Mouse (Mus musculus) liver, embryonic 16.5 days (tissue): Measurements from ENCODE around the gene Fam186a. TPM values are rescaled to one million over a fixed set of nuclear protein-coding genes. Genes with fewer than 3 reads are reported as not detected.
A peak's percentile ranks its signal among the peaks of the same experiment; 100 is the strongest.
"Not testable (repeated sequence)": the region's sequence is repeated elsewhere in the genome, so short reads cannot be mapped to it uniquely, and the experiment has no call there.

ENCODE experiments used
- ATAC-seq: fragments of 200-750 bp; cut with Nextera tagmentation; 2 replicates; pipeline ENCODE4 v1.8.0; 2017; ENCODE audit warnings: low read depth, mild to moderate bottlenecking, moderate number of reproducible peaks, moderate library complexity
- H3K27ac ChIP-seq: fragments of 300-500 bp; sonication (generic); 2 replicates; pipeline ENCODE4 v1.5.1; 2014; ENCODE audit warnings: mild to moderate bottlenecking, low read length
- H3K27me3 ChIP-seq: fragments of 300-500 bp; sonication (generic); 2 replicates; pipeline ENCODE4 v1.6.1; 2014; ENCODE audit warnings: low read depth, low read length, mixed read lengths; ENCODE audit not compliant: control insufficient read depth, insufficient read depth
- H3K36me3 ChIP-seq: fragments of 300-500 bp; sonication (generic); 2 replicates; pipeline ENCODE4 v1.6.1; 2014; ENCODE audit warnings: mild to moderate bottlenecking; ENCODE audit not compliant: control insufficient read depth, insufficient read depth
- H3K4me1 ChIP-seq: fragments of 300-500 bp; sonication (generic); 2 replicates; pipeline ENCODE4 v1.6.1; 2014; ENCODE audit warnings: low read depth, low read length, mixed read lengths; ENCODE audit not compliant: control insufficient read depth
- H3K4me2 ChIP-seq: fragments of 300-500 bp; sonication (generic); 2 replicates; pipeline ENCODE4 v1.6.1; 2014; ENCODE audit warnings: low read depth, low read length, mixed read lengths
- H3K4me3 ChIP-seq: fragments of 300-500 bp; sonication (generic); 2 replicates; pipeline ENCODE4 v1.5.1; 2014; ENCODE audit warnings: low read depth, mild to moderate bottlenecking, low read length
- H3K9ac ChIP-seq: fragments of 300-500 bp; sonication (generic); 2 replicates; pipeline ENCODE4 v1.6.1; 2014; ENCODE audit warnings: low read depth, low read length
- H3K9me3 ChIP-seq: fragments of 300-500 bp; sonication (generic); replicated peaks from 2 replicates; pipeline ENCODE4 v1.6.1; 2016; ENCODE audit warnings: low read length; ENCODE audit not compliant: control insufficient read depth
- WGBS: fragments of 180-500 bp; shearing (Covaris S2); extraction: QIAGEN DNeasy Blood & Tissue Kit; methylation state at CpG from one replicate; pipeline ENCODE4 v1.1.7; 2014; ENCODE audit not compliant: insufficient replicate concordance; 5-methylcytosine and 5-hydroxymethylcytosine counted together
- polyA plus RNA-seq: library from polyadenylated mRNA; unstranded; fragments of >200 nt; fragmentation: Nextera tagmentation; extraction: Ambion mirVana; gene quantifications from 2 replicates; pipeline ENCODE4 v1.2.1, GENCODE M21; 2015

Gene Fam186a
- polyA plus RNA-seq, 1 experiment from 2014 or later: not detected

DNA sequence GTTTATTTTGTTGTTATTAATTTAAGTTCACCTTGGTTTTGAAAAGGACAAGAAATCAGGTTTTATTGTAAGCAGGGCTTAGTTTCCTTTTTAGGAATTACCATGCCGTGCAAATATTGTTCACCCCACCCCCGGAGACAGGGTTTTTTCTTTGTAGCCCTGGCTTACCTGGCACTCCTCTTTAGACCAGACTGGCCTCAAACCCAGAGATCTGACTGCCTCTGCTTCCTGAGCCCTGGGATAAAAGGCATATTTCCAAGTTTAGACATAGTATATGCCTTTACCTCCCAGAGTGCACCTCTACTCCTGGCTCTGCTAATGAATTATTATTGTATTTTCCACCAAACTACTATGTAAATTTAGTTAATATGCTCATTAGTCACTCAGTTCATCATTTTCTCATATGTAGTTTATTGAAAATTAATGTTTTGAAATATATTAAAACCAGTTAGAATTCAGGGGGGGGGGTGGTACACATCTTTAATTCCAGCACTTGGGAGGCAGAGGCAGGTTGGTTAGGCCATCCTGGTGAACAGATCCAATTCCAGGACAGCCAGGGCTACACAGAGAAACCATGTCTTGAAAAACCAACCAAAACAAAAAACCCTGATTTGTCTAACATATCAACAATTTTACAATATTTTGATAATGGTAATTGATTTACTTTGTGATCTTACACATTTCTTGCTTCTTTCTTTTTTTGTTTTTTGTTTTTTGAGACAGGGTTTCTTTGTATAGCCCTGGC is 7.8 kb upstream of the Fam186a start:
- Histone ChIP-seq H3K36me3 (no peaks in the 10 kb centered on the region), H3K9me3 (no peaks in the 10 kb centered on the region), H3K27ac (no peak overlapping the region), H3K27me3 (no peaks in the 10 kb centered on the region), H3K9ac (no peak overlapping the region), H3K4me3 (peak overlapping the region; percentile 19; the same call in 1 of the 2 replicates), H3K4me1 (peaks cover 15% of the 10 kb centered on the region), H3K4me2 (peak overlapping the region; percentile 32; the same call in 1 of the 2 replicates)
- WGBS: 27% methylated on average over 2 of the region's 2 CpGs
- no peak for ATAC-seq

DNA sequence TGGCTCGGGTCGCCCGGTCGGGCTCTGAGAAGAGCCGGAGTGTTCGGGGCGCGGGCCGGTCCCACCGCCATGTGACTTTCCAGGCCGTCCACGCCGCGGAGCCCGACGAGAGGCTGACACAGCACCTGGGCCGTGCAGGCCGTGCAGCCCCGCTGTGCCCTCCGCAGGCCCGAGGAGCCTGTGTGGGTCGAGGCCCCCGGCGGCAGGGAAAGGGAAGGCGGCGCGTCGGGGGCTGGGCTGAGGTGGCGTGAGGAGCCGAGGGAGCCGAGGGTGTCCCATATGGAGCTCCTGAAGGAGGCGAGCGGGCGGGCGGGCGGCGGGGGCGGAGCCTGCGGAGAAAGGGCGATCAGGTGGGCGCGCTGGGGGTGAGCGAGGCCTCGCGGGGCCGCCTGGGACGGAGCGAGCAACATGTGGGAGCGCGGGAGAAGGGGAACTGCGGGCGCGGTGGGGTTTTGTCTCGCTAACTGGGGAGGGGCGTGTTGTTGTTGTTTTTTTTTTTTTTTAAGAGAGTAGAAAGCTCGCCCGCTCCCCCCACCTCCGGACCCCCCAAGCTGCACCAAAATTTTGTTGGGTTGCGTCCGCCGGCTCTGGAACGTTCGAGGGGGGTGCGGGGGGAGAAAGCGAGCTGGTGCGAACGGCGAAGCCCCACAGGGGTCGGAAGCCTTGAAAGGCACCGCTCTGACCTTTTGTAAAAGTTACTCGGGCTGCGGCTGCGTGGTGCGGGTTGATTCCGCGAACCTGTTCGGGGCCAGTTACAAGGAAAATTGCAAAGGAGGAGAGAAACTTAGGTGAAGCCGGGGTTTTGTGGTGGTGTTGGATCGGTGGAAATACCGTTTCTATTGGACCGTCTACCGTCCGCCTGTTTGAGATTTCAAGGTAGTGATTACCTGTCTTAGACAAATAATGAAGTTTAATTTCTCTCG is 6.4 kb upstream of the Fam186a start:
- Histone ChIP-seq H3K4me2 (peak overlapping the region; percentile 67), H3K4me1 (peaks cover 15% of the 10 kb centered on the region), H3K9ac (peak overlapping the region; percentile 84), H3K4me3 (peak overlapping the region; percentile 77), H3K27me3 (no peaks in the 10 kb centered on the region), H3K9me3 (no peaks in the 10 kb centered on the region), H3K27ac (peak overlapping the region; percentile 89), H3K36me3 (no peaks in the 10 kb centered on the region)
- under 1% methylated on average over 82 of the region's 84 CpGs for WGBS
- peak; percentile 70 for ATAC-seq

GRCm38 (mm10) chr15:99972361-99972988 is 5.6 kb upstream of the Fam186a start:
- ATAC-seq: peak; percentile 97
- Histone ChIP-seq H3K9me3 (no peaks in the 10 kb centered on the region), H3K36me3 (no peaks in the 10 kb centered on the region), H3K27ac (peak overlapping the region; percentile 89), H3K9ac (peak overlapping the region; percentile 84), H3K27me3 (no peaks in the 10 kb centered on the region), H3K4me3 (peak overlapping the region; percentile 77), H3K4me1 (peaks cover 15% of the 10 kb centered on the region), H3K4me2 (peak overlapping the region; percentile 67)
- WGBS: under 1% methylated on average over 50 of the region's 50 CpGs

GRCm38 (mm10) chr15:99970606-99971005 is 3.7 kb upstream of the Fam186a start:
- Histone ChIP-seq H3K27me3 (no peaks in the 10 kb centered on the region), H3K4me1 (peaks cover 13% of the 10 kb centered on the region), H3K9ac (no peak overlapping the region), H3K36me3 (no peaks in the 10 kb centered on the region), H3K9me3 (no peaks in the 10 kb centered on the region), H3K4me2 (no peak overlapping the region), H3K4me3 (no peak overlapping the region), H3K27ac (peak overlapping the region; percentile 57; the same call in 1 of the 2 replicates)
- 58% methylated on average over 1 of the region's 1 CpGs for WGBS
- ATAC-seq: no peak

GRCm38 (mm10) chr15:99969765-99970164 is 2.9 kb upstream of the Fam186a start, which contains the start of gene Larp4:
Gene Larp4, plus strand, starts transcription at chr15:99970065.
- not testable (repeated sequence) for H3K4me3 ChIP-seq, H3K4me2 ChIP-seq, H3K27me3 ChIP-seq, H3K36me3 ChIP-seq, H3K9ac ChIP-seq, ATAC-seq, H3K9me3 ChIP-seq
- H3K4me1 ChIP-seq: peaks cover 16% of the 10 kb centered on the region
- 72% methylated on average over 6 of the region's 6 CpGs for WGBS
- peak within 1 kb of the TSS; percentile 57 for H3K27ac ChIP-seq

- no peak for ATAC-seq
Observed at GRCm38 (mm10) chr15:99965103-99965775, 1.6 kb downstream of the Fam186a start.

DNA sequence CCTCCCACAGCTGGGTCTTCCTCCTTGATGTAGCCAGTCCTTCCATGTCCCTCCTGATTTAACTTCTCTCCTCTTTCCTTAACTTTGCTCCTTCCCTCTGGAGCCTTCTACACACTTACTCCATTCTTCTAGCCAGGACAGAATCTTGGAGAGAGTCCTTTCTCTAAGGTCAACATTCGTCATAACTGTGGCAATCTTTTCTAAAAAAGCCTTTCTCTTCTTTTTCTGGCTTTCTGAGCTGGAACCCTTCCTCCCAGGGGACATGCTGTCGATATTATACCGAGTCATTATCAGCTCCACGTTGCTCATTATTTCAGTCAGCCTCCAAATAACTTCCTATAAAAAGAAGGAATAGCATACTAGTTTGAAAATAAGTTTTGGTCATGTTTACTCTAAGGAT is 11.5 kb downstream of the Fam186a start:
- no peak overlapping the region for H3K9ac ChIP-seq
- ATAC-seq: no peak
- no peaks in the 10 kb centered on the region for H3K9me3 ChIP-seq
- 46% methylated on average over 4 of the region's 4 CpGs for WGBS
- no peak overlapping the region for H3K4me2 ChIP-seq
- H3K27ac ChIP-seq: no peak overlapping the region
- H3K36me3 ChIP-seq: no peaks in the 10 kb centered on the region
- no peaks in the 10 kb centered on the region for H3K4me1 ChIP-seq
- no peak overlapping the region for H3K4me3 ChIP-seq
- H3K27me3 ChIP-seq: no peaks in the 10 kb centered on the region

More at GRCm38 (mm10) chr15:99965103-99965775, 1.6 kb downstream of the Fam186a start:
- peaks cover 5% of the 10 kb centered on the region for H3K4me1 ChIP-seq
- no peaks in the 10 kb centered on the region for H3K36me3 ChIP-seq
- no peak overlapping the region for H3K27ac ChIP-seq
- H3K4me2 ChIP-seq: no peak overlapping the region
- H3K27me3 ChIP-seq: no peaks in the 10 kb centered on the region
- H3K9ac ChIP-seq: no peak overlapping the region
- no peaks in the 10 kb centered on the region for H3K9me3 ChIP-seq
- H3K4me3 ChIP-seq: no peak overlapping the region
- WGBS: 70% methylated on average over 8 of the region's 8 CpGs

- H3K27me3 ChIP-seq: no peaks in the 10 kb centered on the region
- WGBS: 64% methylated on average over 4 of the region's 4 CpGs
- H3K9me3 ChIP-seq: no peaks in the 10 kb centered on the region
- H3K4me3 ChIP-seq: no peak overlapping the region
- H3K9ac ChIP-seq: no peak overlapping the region
- H3K27ac ChIP-seq: no peak overlapping the region
- H3K36me3 ChIP-seq: no peaks in the 10 kb centered on the region
- H3K4me1 ChIP-seq: no peaks in the 10 kb centered on the region; the same call in 1 of the 2 replicates
- ATAC-seq: no peak
- no peak overlapping the region for H3K4me2 ChIP-seq
Observed at GRCm38 (mm10) chr15:99940970-99941630, 25.8 kb downstream of the Fam186a start.
